Mouse (Mus musculus) cerebellum, adult 2 months (tissue): Measurements from ENCODE around the gene Gpr19. TPM values are rescaled to one million over a fixed set of nuclear protein-coding genes. Genes with fewer than 3 reads are reported as not detected.
A peak's percentile ranks its signal among the peaks of the same experiment; 100 is the strongest.

Experiments used
- DNase-seq, 2 experiments: peaks; one replicate each; pipeline ENCODE4 v3.0.0; 2021
- H3K27ac ChIP-seq: fragments of 200-500 bp; 2 replicates; pipeline ENCODE4 v1.5.1; 2012; ENCODE audit warnings: low read length, control low read depth, inconsistent platforms; ENCODE audit not compliant: insufficient read depth
- H3K27me3 ChIP-seq: fragments of 200-500 bp; 2 replicates; pipeline ENCODE4 v1.6.1; 2012; ENCODE audit warnings: inconsistent platforms, mild to moderate bottlenecking, low read length, moderate library complexity; ENCODE audit not compliant: control insufficient read depth, insufficient read depth
- H3K4me1 ChIP-seq: fragments of 200-500 bp; 2 replicates; pipeline ENCODE4 v1.6.1; 2011; ENCODE audit warnings: low read length; ENCODE audit not compliant: control insufficient read depth, insufficient read depth
- H3K4me3 ChIP-seq: fragments of 200-500 bp; replicated peaks from 2 replicates; pipeline ENCODE3; 2011; ENCODE audit warnings: mild to moderate bottlenecking, low read depth, low read length, control low read depth; ENCODE audit not compliant: insufficient read depth
- CTCF ChIP-seq: fragments of 200-500 bp; IDR thresholded peaks from 2 replicates; pipeline ENCODE4 v1.5.1; 2011; ENCODE audit warnings: low read depth, mild to moderate bottlenecking, control low read depth, low read length, moderate library complexity, borderline replicate concordance; ENCODE audit not compliant: insufficient read depth
- POLR2A ChIP-seq: fragments of 200-500 bp; IDR thresholded peaks from 2 replicates; pipeline ENCODE4 v1.6.1; 2011; ENCODE audit warnings: low read length, control low read depth, borderline replicate concordance; ENCODE audit not compliant: insufficient read depth
- WGBS: fragments of 180-500 bp; shearing (Covaris S2); methylation state at CpG from one replicate; pipeline ENCODE4 v1.1.7; 2018; 5-methylcytosine and 5-hydroxymethylcytosine counted together
- polyA plus RNA-seq: library from polyadenylated mRNA; depleted of rRNA; stranded (reverse); fragments of >200 nt; gene quantifications from 2 replicates; pipeline ENCODE4 v1.2.3, GENCODE M21; 2012

The Gpr19 gene
- polyA plus RNA-seq, 1 experiment = 30.5 TPM

DNA sequence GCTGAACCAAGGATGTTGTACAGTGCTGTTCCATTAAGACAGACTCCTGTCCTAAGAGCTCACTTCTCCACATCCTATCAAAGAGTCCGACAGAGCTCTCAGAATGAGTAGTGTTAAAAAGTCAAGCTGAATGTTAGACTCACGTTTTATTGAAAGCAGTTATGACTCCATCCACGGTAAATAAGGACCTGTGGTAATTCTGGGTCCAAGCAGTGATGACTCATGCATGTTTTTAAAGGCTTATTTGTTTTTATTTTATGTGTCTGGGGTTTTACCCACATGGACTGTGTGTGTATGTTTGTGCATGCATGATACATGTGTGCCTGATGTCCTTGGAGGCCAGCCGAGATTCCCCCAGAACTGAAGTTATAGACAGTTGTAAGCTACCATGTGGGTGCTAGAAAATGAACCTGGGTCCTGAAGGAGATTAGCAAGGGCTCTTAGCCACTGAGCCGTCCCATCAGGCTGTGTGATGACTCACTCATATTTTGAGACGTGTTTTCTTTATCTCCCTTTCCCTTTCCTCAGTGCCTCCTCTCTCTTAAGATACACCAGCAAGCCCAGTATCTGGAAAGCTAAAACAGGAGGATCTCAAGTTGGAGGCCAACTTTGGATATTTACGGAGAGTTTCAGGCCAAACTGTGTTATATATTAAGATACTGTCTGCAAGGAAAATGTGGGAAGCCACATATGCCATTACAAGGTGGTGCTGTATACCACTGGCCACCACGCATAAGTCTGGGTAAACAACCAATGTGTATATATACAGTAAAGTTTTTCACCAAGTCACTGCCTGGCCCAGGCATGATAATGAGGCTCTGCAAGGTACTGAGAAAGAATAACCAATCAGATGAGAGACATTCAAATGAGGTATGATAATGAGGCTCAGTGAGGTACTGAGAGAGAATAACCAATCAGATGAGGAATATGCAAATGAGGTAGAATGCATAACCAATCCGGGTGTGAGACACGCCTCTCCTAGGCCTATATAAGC, 5.8 kb upstream of the Gpr19 start:
- Histone ChIP-seq H3K4me1 (no peaks in the 10 kb centered on the region), H3K27ac (no peak overlapping the region), H3K27me3 (no peaks in the 10 kb centered on the region), H3K4me3 (no peak overlapping the region)
- TF ChIP-seq CTCF = no peak
- TF ChIP-seq POLR2A = no peak
- no peak for DNase-seq
- 94% methylated on average over 10 of the region's 10 CpGs for WGBS

DNA sequence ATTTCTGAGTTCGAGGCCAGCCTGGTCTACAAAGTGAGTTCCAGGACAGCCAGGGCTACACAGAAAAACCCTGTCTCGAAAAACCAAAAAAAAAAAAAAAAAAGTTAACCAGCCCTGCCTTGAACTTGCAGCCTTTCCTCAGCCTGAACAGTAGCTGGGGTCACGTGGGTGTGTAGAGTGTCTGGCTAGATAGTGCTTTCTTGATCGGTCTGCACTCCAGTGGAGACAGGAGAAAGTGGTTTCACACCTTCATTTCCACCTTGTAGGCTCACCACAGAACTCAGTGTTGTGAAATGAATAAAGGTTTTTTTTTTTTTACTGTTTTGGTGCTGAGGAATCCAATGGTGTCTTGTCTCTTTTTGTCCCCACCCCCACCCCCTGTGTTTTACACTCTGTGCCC, 5.0 kb upstream of the Gpr19 start:
- H3K27me3 ChIP-seq = no peaks in the 10 kb centered on the region

DNA sequence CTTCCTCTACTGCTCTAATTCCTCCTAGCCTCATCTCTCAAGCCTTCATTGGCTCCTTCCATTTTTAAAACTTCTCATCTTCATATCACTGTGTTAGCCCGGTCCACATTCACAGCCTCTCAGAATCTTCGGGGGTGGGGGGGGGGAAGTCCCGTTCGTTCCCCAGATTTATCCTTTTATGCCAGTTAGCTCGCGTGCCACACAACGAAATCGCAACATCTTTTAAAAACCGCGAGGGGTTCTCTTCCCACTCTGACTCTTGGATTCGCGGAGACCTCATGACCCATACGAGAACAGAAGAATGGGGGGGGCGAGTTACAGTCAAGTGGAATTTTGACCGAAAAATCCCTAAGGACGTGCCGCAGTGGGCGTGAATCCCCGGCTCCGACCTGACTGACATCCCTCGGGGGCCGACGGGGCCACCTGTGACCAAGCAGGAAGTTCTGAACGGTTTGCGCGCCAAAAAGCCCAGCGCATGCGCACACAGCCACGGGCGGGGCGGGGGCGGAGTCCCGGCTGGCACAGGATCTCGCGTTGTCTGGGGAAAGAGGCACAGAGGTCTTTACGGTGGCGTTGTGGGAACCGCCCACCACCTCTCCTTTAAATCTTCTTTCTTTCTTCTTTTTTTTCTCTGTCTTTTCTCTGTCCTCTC, 809 bp downstream of the Gpr19 start:
- Histone ChIP-seq H3K4me3 (peak overlapping the region; percentile 94), H3K27me3 (no peaks in the 10 kb centered on the region), H3K4me1 (no peaks in the 10 kb centered on the region), H3K27ac (peak overlapping the region; percentile 98)
- TF ChIP-seq POLR2A (peak; percentile 87), CTCF (no peak)
- WGBS = under 1% methylated on average over 38 of the region's 38 CpGs
- DNase-seq = peak; percentile 96 to 98

More for the DNA sequence above, 5.0 kb upstream of the Gpr19 start:
- Histone ChIP-seq H3K4me1 (no peaks in the 10 kb centered on the region), H3K4me3 (no peak overlapping the region), H3K27ac (no peak overlapping the region)
- TF ChIP-seq CTCF (no peak), POLR2A (no peak)
- no peak for DNase-seq
- 92% methylated on average over 4 of the region's 4 CpGs for WGBS

DNA sequence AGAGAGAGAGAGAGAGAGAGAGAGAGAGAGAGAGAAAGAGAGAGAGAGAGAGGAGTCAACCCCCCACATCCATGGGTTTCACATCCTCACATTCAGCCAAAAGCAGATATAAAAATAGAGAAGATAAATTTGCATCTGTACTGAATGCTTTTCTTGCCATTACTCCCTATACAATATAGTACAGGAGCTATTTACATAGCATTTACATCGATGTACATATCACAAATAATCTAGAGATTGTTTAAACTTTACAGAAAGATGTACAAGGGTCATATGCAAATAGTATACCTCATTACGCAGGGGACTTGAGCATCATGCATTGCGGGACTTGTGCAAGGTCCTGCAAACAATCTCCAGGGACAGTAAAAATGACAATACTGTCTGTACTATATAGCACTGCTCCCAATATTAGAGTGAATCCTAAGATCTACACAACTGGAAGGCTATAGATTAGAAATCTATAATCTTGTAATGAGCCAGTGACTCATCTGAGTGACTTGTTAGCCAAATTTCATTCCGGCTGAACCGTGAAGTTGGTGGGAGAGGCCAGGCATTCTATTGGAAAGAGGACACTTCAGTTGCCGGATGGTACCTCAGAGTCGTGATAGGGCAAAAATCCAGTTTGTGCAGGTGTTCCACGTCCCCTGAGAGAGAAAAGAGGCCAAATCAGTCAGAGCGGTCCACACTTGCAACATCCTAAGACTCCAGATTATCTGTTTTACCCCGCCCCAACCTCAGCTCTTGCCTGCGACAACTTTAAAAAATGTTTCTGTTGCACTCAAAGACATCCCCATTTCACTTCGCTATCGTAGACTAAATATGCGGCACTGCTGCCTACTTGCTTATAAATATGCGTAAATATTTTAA, 1.6 kb downstream of the Gpr19 start:
- no peak for TF ChIP-seq CTCF
- no peak for TF ChIP-seq POLR2A
- H3K27ac ChIP-seq = no peak overlapping the region
- H3K4me3 ChIP-seq = peak overlapping the region; percentile 94

DNA sequence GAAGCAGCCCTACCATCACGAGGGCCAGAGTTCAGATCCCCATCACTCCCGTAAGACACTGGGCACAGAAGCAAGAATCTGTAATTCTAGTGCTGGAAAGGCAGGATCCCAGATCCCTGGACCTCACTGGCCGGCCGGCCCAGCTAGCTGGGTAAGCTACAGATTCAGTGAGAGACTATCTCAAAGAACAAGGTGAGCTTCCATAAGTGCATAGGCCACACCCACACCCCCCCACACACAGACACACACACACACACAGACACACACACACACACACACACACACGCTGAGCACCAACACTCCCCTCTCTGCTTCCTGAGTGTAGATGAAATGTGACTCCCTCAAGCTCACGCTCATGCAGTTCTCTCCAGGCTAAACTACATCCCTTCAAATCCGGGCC, 7.9 kb downstream of the Gpr19 start:
- 88% methylated on average over 7 of the region's 7 CpGs for WGBS
- DNase-seq = no peak
- Histone ChIP-seq H3K27ac (no peak overlapping the region), H3K4me3 (no peak overlapping the region), H3K4me1 (peaks cover 7% of the 10 kb centered on the region; the same call in 1 of the 2 replicates), H3K27me3 (no peaks in the 10 kb centered on the region)
- TF ChIP-seq CTCF (no peak), POLR2A (no peak)

More for the DNA sequence above, 1.6 kb downstream of the Gpr19 start:
- Histone ChIP-seq H3K27me3 (no peaks in the 10 kb centered on the region), H3K4me1 (no peaks in the 10 kb centered on the region)
- no peak for DNase-seq
- WGBS = 14% methylated on average over 15 of the region's 15 CpGs

DNA sequence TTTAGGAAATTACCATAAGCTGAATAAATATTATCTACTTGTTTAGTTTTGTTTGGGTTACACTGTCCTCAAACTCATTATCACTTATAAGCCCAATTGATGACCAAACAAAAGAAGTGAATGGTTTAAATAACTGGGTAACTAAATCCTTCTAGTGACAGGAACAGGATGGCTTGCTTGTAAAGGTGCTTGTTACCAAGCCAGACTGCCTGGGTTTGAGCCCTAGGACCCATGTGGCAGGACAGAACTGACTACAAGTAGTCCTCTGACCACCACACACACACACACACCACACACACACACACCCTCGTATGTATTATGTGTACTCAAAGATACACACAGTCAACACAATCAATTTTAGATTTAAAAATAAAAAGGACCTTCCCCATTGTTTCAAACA, 8.6 kb downstream of the Gpr19 start:
- 89% methylated on average over 1 of the region's 1 CpGs for WGBS
- no peak overlapping the region for H3K27ac ChIP-seq
- TF ChIP-seq CTCF (no peak), POLR2A (no peak)
- no peak overlapping the region for H3K4me3 ChIP-seq
- H3K4me1 ChIP-seq = peaks cover 7% of the 10 kb centered on the region; the same call in 1 of the 2 replicates
- no peaks in the 10 kb centered on the region for H3K27me3 ChIP-seq
- DNase-seq = no peak

DNA sequence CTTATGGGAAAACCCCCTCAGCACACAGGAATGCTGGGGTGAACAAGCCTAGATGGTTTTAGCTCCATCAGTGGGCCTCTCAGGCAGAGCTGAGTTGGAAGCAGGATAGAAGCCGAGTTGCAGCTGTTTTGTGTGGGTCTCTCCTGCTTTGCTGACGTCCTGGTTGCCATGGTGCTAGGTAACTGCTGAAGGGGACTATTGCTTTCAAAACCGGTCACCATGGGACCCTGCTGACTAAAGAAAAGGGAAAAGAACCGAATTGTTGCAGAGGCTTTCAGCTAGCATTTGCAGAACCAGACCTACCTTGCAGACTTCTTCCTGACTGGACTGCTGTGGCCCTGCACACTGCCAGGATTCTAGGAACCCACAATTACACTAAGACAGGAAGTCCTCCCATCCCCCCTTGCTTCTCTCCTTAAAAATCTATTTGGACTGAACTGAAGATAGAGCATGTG, 9.8 kb downstream of the Gpr19 start:
- TF ChIP-seq POLR2A (no peak), CTCF (no peak)
- H3K27me3 ChIP-seq = no peaks in the 10 kb centered on the region
- no peak overlapping the region for H3K4me3 ChIP-seq
- peak; percentile 43 to 49 for DNase-seq
- peak overlapping the region; percentile 66 for H3K27ac ChIP-seq
- WGBS = 6% methylated on average over 4 of the region's 4 CpGs
- H3K4me1 ChIP-seq = peaks cover 7% of the 10 kb centered on the region; the same call in 1 of the 2 replicates
